Mouse (Mus musculus) midbrain, embryonic 16.5 days (tissue): Measurements from ENCODE around the gene Kansl2. TPM values are rescaled to one million over a fixed set of nuclear protein-coding genes. Genes with fewer than 3 reads are reported as not detected.

ENCODE experiments used
- ATAC-seq: fragments of 200-750 bp; cut with Nextera tagmentation; 2 replicates; pipeline ENCODE4 v1.8.0; 2017; ENCODE audit warnings: moderate TSS enrichment
- H3K27ac ChIP-seq: fragments of 300-500 bp; sonication (generic); 2 replicates; pipeline ENCODE4 v1.5.1; 2014; ENCODE audit warnings: mild to moderate bottlenecking, low read length, mixed read lengths
- H3K27me3 ChIP-seq: fragments of 300-500 bp; sonication (generic); 2 replicates; pipeline ENCODE4 v1.6.1; 2014; ENCODE audit warnings: low read depth, low read length, mixed read lengths; ENCODE audit not compliant: control insufficient read depth, insufficient read depth
- H3K36me3 ChIP-seq: fragments of 300-500 bp; sonication (generic); 2 replicates; pipeline ENCODE4 v1.6.1; 2014; ENCODE audit warnings: mild to moderate bottlenecking, low read length, moderate library complexity, mixed read lengths; ENCODE audit not compliant: control insufficient read depth, insufficient read depth
- H3K4me1 ChIP-seq: fragments of 300-500 bp; sonication (generic); 2 replicates; pipeline ENCODE4 v1.6.1; 2014; ENCODE audit warnings: mild to moderate bottlenecking, low read length, mixed read lengths; ENCODE audit not compliant: control insufficient read depth, insufficient read depth
- H3K4me2 ChIP-seq: fragments of 300-500 bp; sonication (generic); 2 replicates; pipeline ENCODE4 v1.6.1; 2014; ENCODE audit warnings: mild to moderate bottlenecking, low read length, mixed read lengths
- H3K4me3 ChIP-seq: fragments of 300-500 bp; sonication (generic); 2 replicates; pipeline ENCODE4 v1.5.1; 2014; ENCODE audit warnings: low read depth, mild to moderate bottlenecking, low read length, moderate library complexity, mixed read lengths
- H3K9ac ChIP-seq: fragments of 300-500 bp; sonication (generic); 2 replicates; pipeline ENCODE4 v1.6.1; 2014; ENCODE audit warnings: low read depth, low read length, mixed read lengths
- H3K9me3 ChIP-seq: fragments of 300-500 bp; sonication (generic); replicated peaks from 2 replicates; pipeline ENCODE4 v1.6.1; 2014; ENCODE audit warnings: mild to moderate bottlenecking, low read length, mixed read lengths; ENCODE audit not compliant: control insufficient read depth, poor library complexity, severe bottlenecking
- WGBS: fragments of 180-500 bp; shearing (Covaris S2); extraction: QIAGEN DNeasy Blood & Tissue Kit; methylation state at CpG from one replicate; pipeline ENCODE4 v1.1.7; 2014; 5-methylcytosine and 5-hydroxymethylcytosine counted together
- polyA plus RNA-seq: library from polyadenylated mRNA; unstranded; fragments of >200 nt; fragmentation: Nextera tagmentation; extraction: Ambion mirVana; gene quantifications from 2 replicates; pipeline ENCODE4 v1.2.1, GENCODE M21; 2015

Gene Kansl2
- polyA plus RNA-seq: 106 and 113 TPM in 2 replicates

- peak; percentile 100 for ATAC-seq
- Histone ChIP-seq H3K4me3 (peak within 1 kb of the TSS; percentile 82), H3K9ac (peak within 1 kb of the TSS; percentile 94), H3K27ac (peak within 1 kb of the TSS; percentile 99), H3K4me1 (peaks cover 20% of the 10 kb centered on the region), H3K4me2 (peak within 1 kb of the TSS; percentile 82), H3K36me3 (peaks cover 15% of the 10 kb centered on the region), H3K9me3 (no peaks in the 10 kb centered on the region), H3K27me3 (no peaks in the 10 kb centered on the region)
- under 1% methylated on average over 56 of the region's 70 CpGs for WGBS
Measured at GRCm38 (mm10) chr15:98533881-98534627, at the start of gene Kansl2. TSS of gene Kansl2 (minus strand) at chr15:98534264.

GRCm38 (mm10) chr15:98582996-98583395, 48.9 kb upstream of the Kansl2 start:
- Histone ChIP-seq H3K9ac (no peak overlapping the region), H3K36me3 (no peaks in the 10 kb centered on the region), H3K9me3 (no peaks in the 10 kb centered on the region), H3K4me2 (no peak overlapping the region), H3K4me3 (no peak overlapping the region), H3K27ac (no peak overlapping the region), H3K4me1 (no peaks in the 10 kb centered on the region), H3K27me3 (no peaks in the 10 kb centered on the region)
- no peak for ATAC-seq
- WGBS: 82% methylated on average over 8 of the region's 8 CpGs

GRCm38 (mm10) chr15:98582410-98582809, 48.3 kb upstream of the Kansl2 start:
- Histone ChIP-seq H3K4me2 (no peak overlapping the region), H3K27me3 (no peaks in the 10 kb centered on the region), H3K9me3 (no peaks in the 10 kb centered on the region), H3K4me1 (no peaks in the 10 kb centered on the region), H3K4me3 (no peak overlapping the region), H3K9ac (no peak overlapping the region), H3K27ac (no peak overlapping the region), H3K36me3 (no peaks in the 10 kb centered on the region)
- WGBS: 79% methylated on average over 8 of the region's 8 CpGs
- ATAC-seq: no peak

DNA sequence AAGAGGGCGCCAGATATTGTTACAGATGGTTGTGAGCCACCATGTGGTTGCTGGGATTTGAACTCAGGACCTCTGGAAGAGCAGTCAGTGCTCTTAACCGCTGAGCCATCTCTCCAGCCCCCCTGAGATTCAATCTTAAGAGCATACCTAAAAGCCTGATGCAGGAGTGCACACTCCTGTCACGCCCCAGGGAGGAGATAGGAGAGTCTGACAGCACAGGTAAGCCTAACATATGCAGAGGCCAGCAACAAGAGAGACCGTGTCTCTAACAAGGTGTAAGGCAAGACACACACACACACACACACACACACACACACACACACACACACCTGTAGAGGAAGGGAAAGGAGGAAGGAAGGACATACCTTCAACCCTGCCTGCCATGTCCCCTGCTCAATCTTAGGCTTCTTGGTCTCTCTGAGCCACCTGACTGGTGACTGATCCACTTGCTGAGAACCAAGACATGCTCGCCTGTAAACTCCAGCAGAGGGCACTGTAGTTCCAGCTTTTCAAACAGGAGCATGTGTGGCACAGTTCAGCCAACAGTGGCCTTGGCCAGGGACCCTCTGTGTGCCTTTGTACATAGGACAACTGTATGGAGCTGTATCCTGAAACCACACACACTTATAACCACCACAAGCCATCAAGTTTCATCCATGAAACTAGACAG, 45.9 kb upstream of the Kansl2 start:
- no peaks in the 10 kb centered on the region for H3K36me3 ChIP-seq
- no peak overlapping the region for H3K4me3 ChIP-seq
- H3K27ac ChIP-seq: no peak overlapping the region
- WGBS: 39% methylated on average over 5 of the region's 5 CpGs
- H3K9ac ChIP-seq: no peak overlapping the region
- H3K27me3 ChIP-seq: no peaks in the 10 kb centered on the region
- H3K4me2 ChIP-seq: no peak overlapping the region
- no peaks in the 10 kb centered on the region for H3K4me1 ChIP-seq
- no peaks in the 10 kb centered on the region for H3K9me3 ChIP-seq
- ATAC-seq: peak; percentile 77

- Histone ChIP-seq H3K4me3 (no peak overlapping the region), H3K9me3 (no peaks in the 10 kb centered on the region), H3K27me3 (no peaks in the 10 kb centered on the region), H3K4me2 (no peak overlapping the region), H3K4me1 (no peaks in the 10 kb centered on the region), H3K36me3 (no peaks in the 10 kb centered on the region), H3K9ac (no peak overlapping the region), H3K27ac (no peak overlapping the region)
- WGBS: 77% methylated on average over 2 of the region's 2 CpGs
- ATAC-seq: no peak
Measured at GRCm38 (mm10) chr15:98579310-98579709, 45.2 kb upstream of the Kansl2 start.

DNA sequence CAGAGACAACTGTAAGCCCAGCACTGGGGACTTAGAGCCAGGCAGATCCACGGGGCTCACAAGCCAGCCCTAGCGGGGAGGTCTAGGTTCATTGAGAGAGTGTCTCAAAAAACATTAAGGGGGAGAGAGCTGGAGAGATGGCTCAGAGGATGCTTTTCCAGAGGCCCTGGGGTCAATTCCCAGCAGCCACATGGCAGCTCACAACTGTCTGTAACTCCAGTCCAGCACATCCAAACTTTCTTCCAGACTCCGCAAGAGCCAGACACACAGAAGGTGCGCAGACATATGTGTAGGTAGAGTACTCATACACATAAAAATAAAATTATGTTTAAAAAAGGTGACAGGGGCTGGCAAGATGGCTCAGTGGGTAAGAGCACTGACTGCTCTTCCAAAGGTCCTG, 39.2 kb upstream of the Kansl2 start:
- Histone ChIP-seq H3K27me3 (no peaks in the 10 kb centered on the region), H3K27ac (no peak overlapping the region), H3K36me3 (no peaks in the 10 kb centered on the region), H3K4me2 (no peak overlapping the region), H3K9me3 (no peaks in the 10 kb centered on the region), H3K4me3 (no peak overlapping the region), H3K9ac (no peak overlapping the region), H3K4me1 (peaks cover 8% of the 10 kb centered on the region)
- 77% methylated on average over 4 of the region's 4 CpGs for WGBS
- no peak for ATAC-seq

GRCm38 (mm10) chr15:98570873-98571538, 36.9 kb upstream of the Kansl2 start, which contains the start of the genes Ccnt1 and 4930415O20Rik:
TSS of gene Ccnt1 (minus strand) at chr15:98570923.
TSS of gene 4930415O20Rik (plus strand) at chr15:98571004.
- Histone ChIP-seq H3K9ac (no peak within 1 kb of the TSS), H3K27me3 (no peaks in the 10 kb centered on the region), H3K4me2 (no peak within 1 kb of the TSS), H3K36me3 (no peaks in the 10 kb centered on the region), H3K4me1 (peaks cover 12% of the 10 kb centered on the region), H3K27ac (no peak within 1 kb of the TSS), H3K9me3 (no peaks in the 10 kb centered on the region), H3K4me3 (no peak within 1 kb of the TSS)
- 85% methylated on average over 10 of the region's 10 CpGs for WGBS
- no peak for ATAC-seq

- Histone ChIP-seq H3K9ac (no peak overlapping the region), H3K27ac (no peak overlapping the region), H3K9me3 (no peaks in the 10 kb centered on the region), H3K4me3 (no peak overlapping the region), H3K4me1 (peaks cover 24% of the 10 kb centered on the region), H3K36me3 (no peaks in the 10 kb centered on the region), H3K27me3 (no peaks in the 10 kb centered on the region), H3K4me2 (no peak overlapping the region)
- 89% methylated on average over 4 of the region's 4 CpGs for WGBS
- ATAC-seq: no peak
Measured at GRCm38 (mm10) chr15:98569795-98570365, 35.8 kb upstream of the Kansl2 start.
